Mouse (Mus musculus) kidney, postnatal 36 days (tissue): ENCODE results near the gene Gopc.
A peak's percentile ranks its signal among the peaks of the same experiment; 100 is the strongest.
"Not testable (repeated sequence)": the region's sequence is repeated elsewhere in the genome, so short reads cannot be mapped to it uniquely, and the experiment has no call there.

Experiments used
- DNase-seq, 2 experiments: peaks; one replicate each; pipeline ENCODE4 v3.0.0; 2021 to 2022; ENCODE audit warnings: mixed read lengths in 2 of 2

Gene Gopc

GRCm38 (mm10) chr10:52387192-52387591 lies 5.3 kb upstream of the Gopc start:
- no peak for DNase-seq

- DNase-seq, result peak; percentile 69 to 78
These were observed 3.1 kb upstream of the Gopc start for GRCm38 (mm10) chr10:52384823-52385610.

GRCm38 (mm10) chr10:52383522-52383921 lies 1.6 kb upstream of the Gopc start:
- no peak for DNase-seq

GRCm38 (mm10) chr10:52383022-52383421 lies 1.1 kb upstream of the Gopc start:
- DNase-seq, result peak in 1 of 2 experiments; percentile 35

GRCm38 (mm10) chr10:52381321-52381801 lies 563 bp downstream of the Gopc start:
- peak in 1 of 2 experiments; percentile 34 for DNase-seq

- no peak for DNase-seq
These were observed 4.1 kb downstream of the Gopc start for GRCm38 (mm10) chr10:52377813-52378212.

- DNase-seq, result no peak
These were observed 5.5 kb downstream of the Gopc start for GRCm38 (mm10) chr10:52376422-52376821.

GRCm38 (mm10) chr10:52374651-52375050 lies 7.3 kb downstream of the Gopc start:
- peak in 1 of 2 experiments; percentile 69 for DNase-seq

- DNase-seq, result no peak
These were observed 8.1 kb downstream of the Gopc start for GRCm38 (mm10) chr10:52373834-52374233.

GRCm38 (mm10) chr10:52368376-52368775 lies 13.5 kb downstream of the Gopc start:
- DNase-seq, result no peak

- DNase-seq, result peak; percentile 21 to 43
These were observed 20.9 kb downstream of the Gopc start for GRCm38 (mm10) chr10:52360862-52361609.

GRCm38 (mm10) chr10:52360241-52360735 lies 21.6 kb downstream of the Gopc start:
- no peak for DNase-seq

- DNase-seq, result no peak
These were observed 23.5 kb downstream of the Gopc start, which contains the start of gene Gm26741 for GRCm38 (mm10) chr10:52358467-52358866. Gene Gm26741 (plus strand): TSS chr10:52358767.

GRCm38 (mm10) chr10:52353184-52353583 lies 28.7 kb downstream of the Gopc start:
- peak in 1 of 2 experiments; percentile 41 for DNase-seq

- DNase-seq, result peak in 1 of 2 experiments; percentile 41
These were observed 38.6 kb downstream of the Gopc start for GRCm38 (mm10) chr10:52343324-52343723.

GRCm38 (mm10) chr10:52331007-52331406 lies 50.9 kb downstream of the Gopc start:
- peak; percentile 67 to 74 for DNase-seq

GRCm38 (mm10) chr10:52321918-52322317 lies 60.0 kb downstream of the Gopc start:
- DNase-seq, result no peak

- no peak for DNase-seq
These were observed 62.2 kb downstream of the Gopc start for GRCm38 (mm10) chr10:52319506-52320286.

GRCm38 (mm10) chr10:52309196-52309595 lies 72.7 kb downstream of the Gopc start:
- peak; percentile 74 to 87 for DNase-seq

- DNase-seq, result peak; percentile 26 to 42
These were observed 77.3 kb downstream of the Gopc start for GRCm38 (mm10) chr10:52304574-52304973.

- DNase-seq, result no peak
These were observed 79.7 kb downstream of the Gopc start for GRCm38 (mm10) chr10:52302271-52302670.

- DNase-seq, result no peak
These were observed 80.2 kb downstream of the Gopc start for GRCm38 (mm10) chr10:52301766-52302165.

- DNase-seq, result not testable (repeated sequence)
These were observed 83.4 kb downstream of the Gopc start for GRCm38 (mm10) chr10:52298568-52298967.
